Mouse (Mus musculus) lung, embryonic 15.5 days (tissue): ENCODE measurements around the gene Vmn1r18. TPM values are rescaled to one million over a fixed set of nuclear protein-coding genes. Genes with fewer than 3 reads are reported as not detected.
"Not testable (repeated sequence)": the region's sequence is repeated elsewhere in the genome, so short reads cannot be mapped to it uniquely, and the experiment has no call there.

Experiments used
- ATAC-seq: fragments of 200-750 bp; cut with Nextera tagmentation; 2 replicates; pipeline ENCODE4 v1.8.0; 2017; ENCODE audit warnings: moderate number of reproducible peaks, borderline replicate concordance; ENCODE audit not compliant: low FRiP score, low TSS enrichment; ENCODE audit errors: extremely low read depth
- H3K27ac ChIP-seq: fragments of 300-500 bp; sonication (generic); 2 replicates; pipeline ENCODE4 v1.5.1; 2015; ENCODE audit warnings: moderate library complexity, mild to moderate bottlenecking, inconsistent platforms
- H3K27me3 ChIP-seq: fragments of 300-500 bp; sonication (generic); 2 replicates; pipeline ENCODE4 v1.6.1; 2015; ENCODE audit warnings: inconsistent platforms
- H3K36me3 ChIP-seq: fragments of 300-500 bp; sonication (generic); 2 replicates; pipeline ENCODE4 v1.6.1; 2015; ENCODE audit warnings: inconsistent platforms
- H3K4me1 ChIP-seq: fragments of 300-500 bp; sonication (generic); 2 replicates; pipeline ENCODE4 v1.6.1; 2015; ENCODE audit warnings: inconsistent platforms
- H3K4me2 ChIP-seq: fragments of 300-500 bp; sonication (generic); 2 replicates; pipeline ENCODE4 v1.6.1; 2015; ENCODE audit warnings: inconsistent platforms, mild to moderate bottlenecking, moderate library complexity
- H3K4me3 ChIP-seq: fragments of 300-500 bp; sonication (generic); 2 replicates; pipeline ENCODE4 v1.5.1; 2015; ENCODE audit warnings: mild to moderate bottlenecking, inconsistent platforms
- H3K9ac ChIP-seq: fragments of 300-500 bp; sonication (generic); 2 replicates; pipeline ENCODE4 v1.6.1; 2015; ENCODE audit warnings: inconsistent platforms
- H3K9me3 ChIP-seq: fragments of 300-500 bp; sonication (generic); 2 replicates; pipeline ENCODE4 v1.6.1; 2016; ENCODE audit warnings: inconsistent platforms
- WGBS: fragments of 180-500 bp; shearing (Covaris S2); methylation state at CpG from one replicate; pipeline ENCODE4 v1.1.7; 2015; 5-methylcytosine and 5-hydroxymethylcytosine counted together
- polyA plus RNA-seq: library from polyadenylated mRNA; unstranded; fragments of >200 nt; fragmentation: Nextera tagmentation; extraction: Ambion mirVana; gene quantifications from 2 replicates; pipeline ENCODE4 v1.2.1, GENCODE M21; 2015

Vmn1r18 gene
- polyA plus RNA-seq: not detected in 2 replicates

- Histone ChIP-seq H3K9me3 (no peaks in the 10 kb centered on the region), H3K9ac (no peak within 1 kb of the TSS), H3K27me3 (no peaks in the 10 kb centered on the region), H3K36me3 (no peaks in the 10 kb centered on the region), H3K4me3 (no peak within 1 kb of the TSS), H3K4me1 (no peaks in the 10 kb centered on the region), H3K27ac (no peak within 1 kb of the TSS), H3K4me2 (no peak within 1 kb of the TSS)
- no peak for ATAC-seq
Observed at GRCm38 (mm10) chr6:57395683-57396082, at the start of gene Vmn1r18. Vmn1r18 (minus strand) TSS chr6:57395783.

GRCm38 (mm10) chr6:57431196-57431595 is 35.6 kb upstream of the Vmn1r18 start:
- 68% methylated on average over 1 of the region's 1 CpGs for WGBS
- Histone ChIP-seq H3K27ac (no peak overlapping the region), H3K27me3 (no peaks in the 10 kb centered on the region), H3K9me3 (no peaks in the 10 kb centered on the region), H3K9ac (no peak overlapping the region), H3K36me3 (no peaks in the 10 kb centered on the region), H3K4me2 (no peak overlapping the region), H3K4me1 (no peaks in the 10 kb centered on the region), H3K4me3 (no peak overlapping the region)
- ATAC-seq: no peak

GRCm38 (mm10) chr6:57428630-57429029 is 33.0 kb upstream of the Vmn1r18 start, which contains the start of gene Vmn1r20:
Vmn1r20 (plus strand) TSS chr6:57428930.
- H3K9me3 ChIP-seq: no peaks in the 10 kb centered on the region
- 37% methylated on average over 1 of the region's 1 CpGs for WGBS
- no peaks in the 10 kb centered on the region for H3K36me3 ChIP-seq
- no peaks in the 10 kb centered on the region for H3K27me3 ChIP-seq
- no peak for ATAC-seq
- no peak within 1 kb of the TSS for H3K4me3 ChIP-seq
- no peak within 1 kb of the TSS for H3K9ac ChIP-seq
- H3K27ac ChIP-seq: no peak within 1 kb of the TSS
- H3K4me2 ChIP-seq: no peak within 1 kb of the TSS
- H3K4me1 ChIP-seq: no peaks in the 10 kb centered on the region

GRCm38 (mm10) chr6:57403480-57403879 is 7.9 kb upstream of the Vmn1r18 start, which contains the start of gene Vmn1r19:
Vmn1r19 (plus strand) TSS chr6:57403780.
- H3K4me1 ChIP-seq, ATAC-seq, H3K27me3 ChIP-seq, H3K27ac ChIP-seq, H3K4me2 ChIP-seq, H3K9ac ChIP-seq, H3K9me3 ChIP-seq, H3K4me3 ChIP-seq, H3K36me3 ChIP-seq: not testable (repeated sequence)
- 56% methylated on average over 3 of the region's 3 CpGs for WGBS

GRCm38 (mm10) chr6:57367496-57367895 is 28.1 kb downstream of the Vmn1r18 start:
- no peak overlapping the region for H3K27ac ChIP-seq
- ATAC-seq: no peak
- H3K4me3 ChIP-seq: no peak overlapping the region
- H3K36me3 ChIP-seq: no peaks in the 10 kb centered on the region
- H3K4me2 ChIP-seq: no peak overlapping the region
- H3K4me1 ChIP-seq: no peaks in the 10 kb centered on the region
- H3K27me3 ChIP-seq: no peaks in the 10 kb centered on the region
- H3K9me3 ChIP-seq: no peaks in the 10 kb centered on the region
- no peak overlapping the region for H3K9ac ChIP-seq
- WGBS: 88% methylated on average over 1 of the region's 1 CpGs

GRCm38 (mm10) chr6:57365866-57366265 is 29.7 kb downstream of the Vmn1r18 start:
- H3K27me3 ChIP-seq, H3K27ac ChIP-seq, H3K9ac ChIP-seq, H3K36me3 ChIP-seq, H3K4me2 ChIP-seq, H3K4me1 ChIP-seq, H3K4me3 ChIP-seq, H3K9me3 ChIP-seq, ATAC-seq: not testable (repeated sequence)
- WGBS: 83% methylated on average over 1 of the region's 1 CpGs

- H3K4me1 ChIP-seq: no peaks in the 10 kb centered on the region
Observed at GRCm38 (mm10) chr6:57363627-57364026, 32.0 kb downstream of the Vmn1r18 start, which contains the start of gene Vmn1r17. Vmn1r17 (minus strand) TSS chr6:57363727.

GRCm38 (mm10) chr6:57356864-57357263 is 38.7 kb downstream of the Vmn1r18 start:
- no peak overlapping the region for H3K9ac ChIP-seq
- no peaks in the 10 kb centered on the region for H3K9me3 ChIP-seq
- H3K4me1 ChIP-seq: no peaks in the 10 kb centered on the region
- no peak overlapping the region for H3K4me3 ChIP-seq
- no peaks in the 10 kb centered on the region for H3K27me3 ChIP-seq
- H3K4me2 ChIP-seq: no peak overlapping the region
- H3K27ac ChIP-seq: no peak overlapping the region
- WGBS: 62% methylated on average over 2 of the region's 2 CpGs
- ATAC-seq: no peak
- H3K36me3 ChIP-seq: no peaks in the 10 kb centered on the region

More at GRCm38 (mm10) chr6:57363627-57364026, 32.0 kb downstream of the Vmn1r18 start, which contains the start of gene Vmn1r17:
- ATAC-seq: no peak
- Histone ChIP-seq H3K4me3 (no peak within 1 kb of the TSS), H3K9ac (no peak within 1 kb of the TSS), H3K9me3 (no peaks in the 10 kb centered on the region), H3K4me2 (no peak within 1 kb of the TSS), H3K27ac (no peak within 1 kb of the TSS), H3K27me3 (no peaks in the 10 kb centered on the region), H3K36me3 (no peaks in the 10 kb centered on the region)
- WGBS: 90% methylated on average over 1 of the region's 1 CpGs

- 67% methylated on average over 3 of the region's 3 CpGs for WGBS
- H3K27me3 ChIP-seq: no peaks in the 10 kb centered on the region
- no peaks in the 10 kb centered on the region for H3K9me3 ChIP-seq
- H3K4me2 ChIP-seq: no peak within 1 kb of the TSS
- H3K9ac ChIP-seq: no peak within 1 kb of the TSS
- no peaks in the 10 kb centered on the region for H3K4me1 ChIP-seq
- H3K36me3 ChIP-seq: no peaks in the 10 kb centered on the region
- ATAC-seq: no peak
- no peak within 1 kb of the TSS for H3K27ac ChIP-seq
- H3K4me3 ChIP-seq: no peak within 1 kb of the TSS
Observed at GRCm38 (mm10) chr6:57329394-57329793, 66.2 kb downstream of the Vmn1r18 start, which contains the start of gene Vmn1r16. Vmn1r16 (minus strand) TSS chr6:57329494.

Other genes with a start within 250 kb of the Vmn1r18 start
- gene Vmn1r12, start 238.9 kb downstream of the Vmn1r18 start, polyA plus RNA-seq: not detected in 2 replicates
- not detected in 2 replicates for gene Vmn1r13, start 192.5 kb downstream of the Vmn1r18 start, polyA plus RNA-seq
- gene Vmn1r14, start 164.1 kb downstream of the Vmn1r18 start, polyA plus RNA-seq: not detected in 2 replicates
- gene Vmn1r15, start 137.8 kb downstream of the Vmn1r18 start, polyA plus RNA-seq: not detected in 2 replicates
- not detected in 2 replicates for gene Vmn1r16, start 66.3 kb downstream of the Vmn1r18 start, polyA plus RNA-seq
- not detected in 2 replicates for gene Vmn1r17, start 32.1 kb downstream of the Vmn1r18 start, polyA plus RNA-seq
- gene Vmn1r19, start 8.0 kb upstream of the Vmn1r18 start, polyA plus RNA-seq: not detected in 2 replicates
- not detected in 2 replicates for gene Vmn1r20, start 33.1 kb upstream of the Vmn1r18 start, polyA plus RNA-seq
- gene Ppm1k, start 139.7 kb upstream of the Vmn1r18 start, polyA plus RNA-seq: 5.9 and 6.4 TPM in 2 replicates
- 2.9 and 3.7 TPM in 2 replicates for gene Herc6, start 185.2 kb upstream of the Vmn1r18 start, polyA plus RNA-seq